Mouse (Mus musculus) testis, adult 2 months (tissue): ENCODE results near the gene Sfxn1.

Experiments
- CTCF ChIP-seq: fragments of 200-500 bp; IDR thresholded peaks from 2 replicates; pipeline ENCODE4 v1.5.1; 2012; ENCODE audit warnings: low read depth, mild to moderate bottlenecking, inconsistent platforms, low read length, moderate library complexity; ENCODE audit not compliant: control insufficient read depth, insufficient read depth, insufficient replicate concordance
- POLR2A ChIP-seq: fragments of 200-500 bp; IDR thresholded peaks from 2 replicates; pipeline ENCODE4 v1.6.1; 2012; ENCODE audit warnings: low read depth, mild to moderate bottlenecking, inconsistent platforms, low read length, moderate library complexity; ENCODE audit not compliant: control insufficient read depth

GRCm38 (mm10) chr13:54155822-54156221, 84.2 kb downstream of the Sfxn1 start:
- TF ChIP-seq POLR2A: no peak
- TF ChIP-seq CTCF: no peak
